26 mouse cellular contexts compared by ENCODE assay signal in the genomic region with DNA sequence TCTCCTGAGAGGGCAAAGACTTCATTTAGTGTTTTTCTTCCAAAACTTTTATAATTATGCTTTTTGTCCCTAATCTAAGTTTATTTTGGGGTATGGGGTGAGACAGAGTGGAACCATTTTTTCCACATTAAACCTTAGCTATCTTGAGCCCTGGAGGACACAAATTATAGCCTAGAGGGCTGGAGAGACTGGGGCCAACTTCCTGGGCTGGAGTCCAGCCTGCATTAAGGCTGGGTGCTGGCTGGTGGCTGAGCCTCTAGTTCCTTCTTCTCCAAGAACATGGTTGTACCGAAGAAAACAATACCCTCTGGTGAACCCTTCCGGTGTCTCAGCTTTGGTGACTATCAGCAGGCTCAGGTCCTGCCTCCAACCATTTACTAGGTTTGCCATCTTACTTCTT. TPM values are rescaled to one million over a fixed set of nuclear protein-coding genes. Genes with fewer than 3 reads are reported as not detected.
A peak's percentile ranks its signal among the peaks of the same experiment; 100 is the strongest.
DNase-seq lines count a peak whose midpoint lies in the region; ATAC-seq and TF ChIP-seq lines count a peak whose summit lies in the region.
"Had no signal": no experiment of that assay in that cellular context is flagged by ENCODE, and none has a peak within 500 bp of the region (broad histone marks: within the 10 kb centered on the region; RNA-seq: fewer than 3 reads in every experiment).

No protein-coding gene starts in this region.

- H3K4me3 ChIP-seq in liver, embryonic 11.5 days (ENCODE audit: low read depth, low read length): no peak overlapping the region
- no peak overlapping the region for H3K4me3 ChIP-seq in bone marrow macrophage, adult 2 months (ENCODE audit: insufficient read depth, low read length)
- no peak overlapping the region for H3K4me3 ChIP-seq in intestine, embryonic 16.5 days (ENCODE audit: low read length)
- H3K4me3 ChIP-seq: forebrain, embryonic 12.5 days; heart, embryonic 13.5 days; hindbrain, embryonic 12.5 days had no signal

- H3K27ac ChIP-seq in liver, embryonic 11.5 days (ENCODE audit: low read depth, low read length): no peak overlapping the region
- H3K27ac ChIP-seq in bone marrow macrophage, adult 2 months (ENCODE audit: insufficient read depth, low read depth, low read length): peak overlapping the region; percentile 100
- no peak overlapping the region for H3K27ac ChIP-seq in intestine, embryonic 16.5 days (ENCODE audit: low read length)
- H3K27ac ChIP-seq: forebrain, embryonic 12.5 days; heart, embryonic 13.5 days; hindbrain, embryonic 12.5 days had no signal

- 79% methylated on average over 2 of the region's 2 CpGs for WGBS in liver, embryonic 11.5 days
- WGBS in intestine, embryonic 16.5 days: 82% methylated on average over 2 of the region's 2 CpGs

- ATAC-seq in liver, embryonic 11.5 days (replicated peaks; ENCODE audit: low FRiP score): no peak
- ATAC-seq in erythroid progenitor cell, adult 5-6 weeks (replicated peaks; ENCODE audit: low FRiP score, poor library complexity, severe bottlenecking): no peak
- no peak for ATAC-seq in intestine, embryonic 16.5 days
- ATAC-seq: CD4-positive, CD25-positive, alpha-beta regulatory T cell, adult 4 months; forebrain, embryonic 16.5 days; hindbrain, embryonic 16.5 days; inflammation-experienced regulatory T-cells, adult 6 months had no signal

- peaks cover 5% of the 10 kb centered on the region for H3K27me3 ChIP-seq in liver, embryonic 11.5 days (replicated peaks; ENCODE audit: control insufficient read depth, insufficient read depth, low read length)
- no peaks in the 10 kb centered on the region for H3K27me3 ChIP-seq in intestine, embryonic 16.5 days (replicated peaks; ENCODE audit: control insufficient read depth, insufficient read depth, low read length)
- H3K27me3 ChIP-seq: forebrain, embryonic 12.5 days; heart, embryonic 13.5 days; hindbrain, embryonic 12.5 days had no signal

- H3K9me3 ChIP-seq in liver, embryonic 11.5 days (ENCODE audit: control insufficient read depth, low read length): no peaks in the 10 kb centered on the region
- no peaks in the 10 kb centered on the region for H3K9me3 ChIP-seq in intestine, embryonic 16.5 days (ENCODE audit: control insufficient read depth, low read length)
- H3K9me3 ChIP-seq: forebrain, embryonic 12.5 days; G1E; heart, embryonic 13.5 days; hindbrain, embryonic 12.5 days had no signal

- no peaks in the 10 kb centered on the region for H3K4me1 ChIP-seq in liver, embryonic 11.5 days (replicated peaks; ENCODE audit: control insufficient read depth, insufficient read depth, low read length)
- H3K4me1 ChIP-seq in bone marrow macrophage, adult 2 months (ENCODE audit: control insufficient read depth, insufficient read depth, low read length): peaks cover 90% of the 10 kb centered on the region
- peaks cover 2% of the 10 kb centered on the region; the same call in 1 of the 2 replicates for H3K4me1 ChIP-seq in intestine, embryonic 16.5 days (ENCODE audit: control insufficient read depth, insufficient read depth, low read length)
- H3K4me1 ChIP-seq: forebrain, embryonic 12.5 days; heart, embryonic 13.5 days; hindbrain, embryonic 12.5 days had no signal

- no peak for TF ChIP-seq POLR2A in bone marrow macrophage, adult 2 months (IDR thresholded peaks at IDR 0.05; ENCODE audit: borderline replicate concordance, low read depth, low read length)

- H3K36me3 ChIP-seq in liver, embryonic 11.5 days (ENCODE audit: control insufficient read depth, insufficient read depth, low read length): no peaks in the 10 kb centered on the region
- no peaks in the 10 kb centered on the region for H3K36me3 ChIP-seq in intestine, embryonic 16.5 days (ENCODE audit: control insufficient read depth, insufficient read depth, low read length)
- H3K36me3 ChIP-seq: forebrain, embryonic 12.5 days; G1E; heart, embryonic 13.5 days; hindbrain, embryonic 12.5 days had no signal

- no peak overlapping the region for H3K9ac ChIP-seq in liver, embryonic 11.5 days (ENCODE audit: low read depth, low read length)
- no peak overlapping the region for H3K9ac ChIP-seq in intestine, embryonic 16.5 days (ENCODE audit: low read depth, low read length)
- H3K9ac ChIP-seq: forebrain, embryonic 12.5 days; heart, embryonic 13.5 days; hindbrain, embryonic 12.5 days had no signal

- DNase-seq in adrenal gland, postnatal 10 days: peak; percentile 21
- DNase-seq in adrenal gland, postnatal 4 days (ENCODE audit: low spot score in 2 of 2): no peak
- peak; percentile 12 for DNase-seq in liver, embryonic 11.5 days (ENCODE audit: low spot score)
- DNase-seq in liver: no peak
- DNase-seq: adrenal gland, postnatal 25 days; B cell, adult 2 months; cerebellum, adult 11-12 months; cerebellum, adult 9-10 months; cerebellum, postnatal 36 days; gastrocnemius, postnatal 25 days; heart, postnatal 4 days; kidney, adult 11 months had no signal

- TF ChIP-seq CTCF in bone marrow macrophage, adult 2 months (IDR thresholded peaks at IDR 0.05; ENCODE audit: low read depth, low read length): no peak

- no peak overlapping the region for H3K4me2 ChIP-seq in liver, embryonic 11.5 days
- no peak overlapping the region for H3K4me2 ChIP-seq in intestine, embryonic 16.5 days (ENCODE audit: low read depth, low read length)
- H3K4me2 ChIP-seq: forebrain, embryonic 12.5 days; heart, embryonic 13.5 days; hindbrain, embryonic 12.5 days had no signal

RNA-seq across cellular contexts. Expression of gene Ptchd3, which starts 27.3 kb away (rescaled TPM):
- not detected for total RNA-seq in adrenal gland, postnatal 10 days (2021)
- not detected for total RNA-seq in adrenal gland, postnatal 4 days (2021)
- polyA plus RNA-seq in liver, embryonic 11.5 days (2014; fragmentation: Nextera tagmentation; extraction: Ambion mirVana): not detected in 2 replicates
- polyA plus RNA-seq in bone marrow macrophage, adult 2 months (2012; ENCODE audit: insufficient read depth, insufficient read length, missing spikeins): not detected in 2 replicates
- total RNA-seq in erythroid progenitor cell, adult 5-6 weeks (2015; ENCODE audit: low replicate concordance): not detected in 2 replicates
- not detected in 2 replicates for total RNA-seq in erythroid progenitor cell, adult 5-6 weeks (2017; ENCODE audit: low replicate concordance)
- not detected in 2 replicates for polyA plus RNA-seq in intestine, embryonic 16.5 days (2015; fragmentation: Nextera tagmentation; extraction: Ambion mirVana)
- total RNA-seq: adrenal gland, adult 18-20 months; adrenal gland, postnatal 25 days; gastrocnemius, postnatal 25 days; granulocyte monocyte progenitor cell, adult 5-6 weeks had no signal
- polyA plus RNA-seq: CD4-positive, CD25-positive, alpha-beta regulatory T cell, adult 4 months; forebrain, embryonic 12.5 days; forebrain, embryonic 16.5 days; frontal cortex, adult 2 months; G1E; hindbrain, embryonic 12.5 days; hindbrain, embryonic 16.5 days; inflammation-experienced regulatory T-cells, adult 6 months had no signal

Comparison
In these comparisons a context has a peak if more than half of its experiments do, and no peak if none do; other contexts are left out.
1. DNase-seq: peak in adrenal gland, postnatal 10 days (single experiment) and liver, embryonic 11.5 days (single experiment); none in adrenal gland, postnatal 4 days (0 of 2) and liver (single experiment).